Mouse (Mus musculus): ENCODE measurements at regions not wholly inside any gene's neighbourhood (a gene's known extent, or its start where the extent isn't known, plus 50 kb on each side); places are given as distances from the start of the nearest gene placed in this dataset.

GRCm38 (mm10) chr1:78876156-78876555 lies 59.6 kb downstream of the Kcne4 start:
- intact Hi-C loops (cut with DNase I) = no loop called here

- intact Hi-C loops (cut with DNase I) = no loop called here
Measured at GRCm38 (mm10) chr1:78879246-78879645, 62.7 kb downstream of the Kcne4 start.

- intact Hi-C loops (cut with DNase I) = no loop called here
Measured at GRCm38 (mm10) chr1:78882455-78882854, 65.9 kb downstream of the Kcne4 start.

- intact Hi-C loops (cut with DNase I) = no loop called here
Measured at GRCm38 (mm10) chr1:78889241-78889640, 72.7 kb downstream of the Kcne4 start.

- intact Hi-C loops (cut with DNase I) = loop anchor here (10.0 kb wide), 1 partner anchor 167 kb away; no protein-coding TSS in a partner anchor
Measured at GRCm38 (mm10) chr1:78891344-78891743, 74.8 kb downstream of the Kcne4 start.

GRCm38 (mm10) chr1:78894301-78894700 lies 77.7 kb downstream of the Kcne4 start:
- intact Hi-C loops (cut with DNase I) = loop anchor here (10.0 kb wide), 1 partner anchor 170 kb away; no protein-coding TSS in a partner anchor

GRCm38 (mm10) chr1:78895112-78895511 lies 78.6 kb downstream of the Kcne4 start:
- intact Hi-C loops (cut with DNase I) = loop anchor here (10.0 kb wide), 1 partner anchor 170 kb away; no protein-coding TSS in a partner anchor

- intact Hi-C loops (cut with DNase I) = no loop called here
Measured at GRCm38 (mm10) chr1:78907591-78907990, 91.0 kb downstream of the Kcne4 start.

GRCm38 (mm10) chr1:78907991-78908390 lies 91.4 kb downstream of the Kcne4 start:
- intact Hi-C loops (cut with DNase I) = no loop called here

GRCm38 (mm10) chr1:78913791-78914190 lies 97.2 kb downstream of the Kcne4 start:
- intact Hi-C loops (cut with DNase I) = no loop called here

GRCm38 (mm10) chr1:78919863-78920262 lies 103.3 kb downstream of the Kcne4 start:
- intact Hi-C loops (cut with DNase I) = no loop called here

- intact Hi-C loops (cut with DNase I) = no loop called here
Measured at GRCm38 (mm10) chr1:78929975-78930374, 113.4 kb downstream of the Kcne4 start.

- intact Hi-C loops (cut with DNase I) = no loop called here
Measured at GRCm38 (mm10) chr1:78939871-78940270, 123.3 kb downstream of the Kcne4 start.

GRCm38 (mm10) chr1:78945588-78945987 lies 129.0 kb downstream of the Kcne4 start:
- intact Hi-C loops (cut with DNase I) = no loop called here

- intact Hi-C loops (cut with DNase I) = no loop called here
Measured at GRCm38 (mm10) chr1:78980051-78980450, 163.5 kb downstream of the Kcne4 start.
